Mouse (Mus musculus): ENCODE measurements around the gene Dnah8. TPM values are rescaled to one million over a fixed set of nuclear protein-coding genes. Genes with fewer than 3 reads are reported as not detected.

Dnah8 gene
- polyA plus RNA-seq, 1 experiment from 2014 or later = 9.8 TPM

- H3K4me3 ChIP-seq (ENCODE audit: low read depth, low read length) = no peak overlapping the region
- TF ChIP-seq EP300 (IDR thresholded peaks at IDR 0.05) (no peak), CTCF (IDR thresholded peaks at IDR 0.05) (peak; percentile 83)
- no peaks in the 10 kb centered on the region for H3K36me3 ChIP-seq (ENCODE audit: insufficient read depth, low read length)
- DNase-seq (ENCODE audit: low spot score) (peak; percentile 55), ATAC-seq (no peak)
- no peaks in the 10 kb centered on the region for H3K27me3 ChIP-seq (replicated peaks; ENCODE audit: insufficient read depth, low read length)
- no peak overlapping the region for H3K9ac ChIP-seq (replicated peaks; ENCODE audit: low read depth)
- no peak overlapping the region for H3K4me2 ChIP-seq (replicated peaks; ENCODE audit: low read depth, low read length)
- H3K9me3 ChIP-seq (ENCODE audit: low read length) = no peaks in the 10 kb centered on the region
- 13% methylated on average over 5 of the region's 5 CpGs for WGBS
- H3K4me1 ChIP-seq (ENCODE audit: insufficient read depth, low read depth, low read length) = no peaks in the 10 kb centered on the region
- H3K27ac ChIP-seq (ENCODE audit: low read length) = no peak overlapping the region
Observed at GRCm38 (mm10) chr17:30681604-30682003, 57.5 kb downstream of the Dnah8 start.

GRCm38 (mm10) chr17:30690181-30690580, 66.0 kb downstream of the Dnah8 start:
- no peak overlapping the region for H3K9ac ChIP-seq (replicated peaks; ENCODE audit: low read depth)
- no peaks in the 10 kb centered on the region for H3K36me3 ChIP-seq (ENCODE audit: insufficient read depth, low read length)
- H3K27me3 ChIP-seq (replicated peaks; ENCODE audit: insufficient read depth, low read length) = no peaks in the 10 kb centered on the region
- no peak overlapping the region for H3K4me2 ChIP-seq (replicated peaks; ENCODE audit: low read depth, low read length)
- TF ChIP-seq EP300 (IDR thresholded peaks at IDR 0.05) (no peak), CTCF (IDR thresholded peaks at IDR 0.05) (no peak)
- no peak overlapping the region for H3K27ac ChIP-seq (ENCODE audit: low read length)
- ATAC-seq (no peak), DNase-seq (ENCODE audit: low spot score) (no peak)
- no peaks in the 10 kb centered on the region for H3K4me1 ChIP-seq (ENCODE audit: insufficient read depth, low read depth, low read length)
- 69% methylated on average over 8 of the region's 8 CpGs for WGBS
- H3K4me3 ChIP-seq (ENCODE audit: low read depth, low read length) = no peak overlapping the region
- H3K9me3 ChIP-seq (ENCODE audit: low read length) = no peaks in the 10 kb centered on the region

- no peak overlapping the region for H3K4me2 ChIP-seq (replicated peaks; ENCODE audit: low read depth, low read length)
- H3K27ac ChIP-seq (ENCODE audit: low read length) = no peak overlapping the region
- DNase-seq (ENCODE audit: low spot score) (no peak), ATAC-seq (no peak)
- no peaks in the 10 kb centered on the region for H3K4me1 ChIP-seq (ENCODE audit: insufficient read depth, low read depth, low read length)
- no peaks in the 10 kb centered on the region for H3K9me3 ChIP-seq (ENCODE audit: low read length)
- no peak overlapping the region for H3K9ac ChIP-seq (replicated peaks; ENCODE audit: low read depth)
- no peak for TF ChIP-seq EP300 (IDR thresholded peaks at IDR 0.05)
- no peak for TF ChIP-seq CTCF (IDR thresholded peaks at IDR 0.05)
- no peaks in the 10 kb centered on the region for H3K27me3 ChIP-seq (replicated peaks; ENCODE audit: insufficient read depth, low read length)
- 60% methylated on average over 2 of the region's 2 CpGs for WGBS
- no peaks in the 10 kb centered on the region for H3K36me3 ChIP-seq (ENCODE audit: insufficient read depth, low read length)
- no peak overlapping the region for H3K4me3 ChIP-seq (ENCODE audit: low read depth, low read length)
Observed at GRCm38 (mm10) chr17:30691481-30691880, 67.3 kb downstream of the Dnah8 start.

- H3K4me1 ChIP-seq (ENCODE audit: insufficient read depth, low read depth, low read length) = no peaks in the 10 kb centered on the region
- DNase-seq (ENCODE audit: low spot score) = no peak
- TF ChIP-seq EP300 (IDR thresholded peaks at IDR 0.05) = no peak
- no peak for TF ChIP-seq CTCF (IDR thresholded peaks at IDR 0.05)
- H3K4me3 ChIP-seq (ENCODE audit: low read depth, low read length) = no peak overlapping the region
- H3K36me3 ChIP-seq (ENCODE audit: insufficient read depth, low read length) = no peaks in the 10 kb centered on the region
- no peaks in the 10 kb centered on the region for H3K27me3 ChIP-seq (replicated peaks; ENCODE audit: insufficient read depth, low read length)
- H3K9me3 ChIP-seq (ENCODE audit: low read length) = no peaks in the 10 kb centered on the region
- 79% methylated on average over 9 of the region's 9 CpGs for WGBS
- no peak overlapping the region for H3K9ac ChIP-seq (replicated peaks; ENCODE audit: low read depth)
- H3K4me2 ChIP-seq (replicated peaks; ENCODE audit: low read depth, low read length) = no peak overlapping the region
- ATAC-seq = no peak
- H3K27ac ChIP-seq (ENCODE audit: low read length) = no peak overlapping the region
Observed at GRCm38 (mm10) chr17:30694281-30694680, 70.1 kb downstream of the Dnah8 start.

- TF ChIP-seq EP300 (IDR thresholded peaks at IDR 0.05) (no peak), CTCF (IDR thresholded peaks at IDR 0.05) (peak; percentile 46)
- H3K27me3 ChIP-seq (replicated peaks; ENCODE audit: insufficient read depth, low read length) = no peaks in the 10 kb centered on the region
- no peaks in the 10 kb centered on the region for H3K9me3 ChIP-seq (ENCODE audit: low read length)
- no peak overlapping the region for H3K4me3 ChIP-seq (ENCODE audit: low read depth, low read length)
- ATAC-seq (no peak), DNase-seq (ENCODE audit: low spot score) (no peak)
- H3K36me3 ChIP-seq (ENCODE audit: insufficient read depth, low read length) = no peaks in the 10 kb centered on the region
- no peak overlapping the region for H3K4me2 ChIP-seq (replicated peaks; ENCODE audit: low read depth, low read length)
- H3K9ac ChIP-seq (replicated peaks; ENCODE audit: low read depth) = no peak overlapping the region
- H3K4me1 ChIP-seq (ENCODE audit: insufficient read depth, low read depth, low read length) = no peaks in the 10 kb centered on the region
- no peak overlapping the region for H3K27ac ChIP-seq (ENCODE audit: low read length)
- 67% methylated on average over 3 of the region's 3 CpGs for WGBS
Observed at GRCm38 (mm10) chr17:30714732-30715131, 90.6 kb downstream of the Dnah8 start.

- Histone ChIP-seq H3K9ac (replicated peaks; ENCODE audit: low read depth) (no peak overlapping the region), H3K27ac (ENCODE audit: low read length) (no peak overlapping the region), H3K9me3 (ENCODE audit: low read length) (no peaks in the 10 kb centered on the region), H3K4me2 (replicated peaks; ENCODE audit: low read depth, low read length) (no peak overlapping the region), H3K4me1 (ENCODE audit: insufficient read depth, low read depth, low read length) (no peaks in the 10 kb centered on the region), H3K36me3 (ENCODE audit: insufficient read depth, low read length) (no peaks in the 10 kb centered on the region), H3K4me3 (ENCODE audit: low read depth, low read length) (no peak overlapping the region), H3K27me3 (replicated peaks; ENCODE audit: insufficient read depth, low read length) (no peaks in the 10 kb centered on the region)
- WGBS = 85% methylated on average over 7 of the region's 7 CpGs
- ATAC-seq (no peak), DNase-seq (ENCODE audit: low spot score) (no peak)
- TF ChIP-seq EP300 (IDR thresholded peaks at IDR 0.05) = no peak
- TF ChIP-seq CTCF (IDR thresholded peaks at IDR 0.05) = no peak
Observed at GRCm38 (mm10) chr17:30718197-30718596, 94.0 kb downstream of the Dnah8 start.

GRCm38 (mm10) chr17:30719031-30719430, 94.9 kb downstream of the Dnah8 start:
- ATAC-seq = no peak

More at GRCm38 (mm10) chr17:30719031-30719430, 94.9 kb downstream of the Dnah8 start:
- H3K9me3 ChIP-seq (ENCODE audit: low read length) = no peaks in the 10 kb centered on the region
- no peaks in the 10 kb centered on the region for H3K36me3 ChIP-seq (ENCODE audit: insufficient read depth, low read length)
- TF ChIP-seq EP300 (IDR thresholded peaks at IDR 0.05) = no peak
- peak; percentile 24; the same call in 1 of the 2 replicates for TF ChIP-seq CTCF (IDR thresholded peaks at IDR 0.05)
- H3K27me3 ChIP-seq (replicated peaks; ENCODE audit: insufficient read depth, low read length) = no peaks in the 10 kb centered on the region
- 83% methylated on average over 5 of the region's 5 CpGs for WGBS
- no peak overlapping the region for H3K4me3 ChIP-seq (ENCODE audit: low read depth, low read length)
- H3K9ac ChIP-seq (replicated peaks; ENCODE audit: low read depth) = no peak overlapping the region
- no peak overlapping the region for H3K4me2 ChIP-seq (replicated peaks; ENCODE audit: low read depth, low read length)
- no peaks in the 10 kb centered on the region for H3K4me1 ChIP-seq (ENCODE audit: insufficient read depth, low read depth, low read length)
- DNase-seq (ENCODE audit: low spot score) = no peak
- H3K27ac ChIP-seq (ENCODE audit: low read length) = no peak overlapping the region
